Mouse (Mus musculus) cerebellum, adult 11 months (tissue): ENCODE measurements around the gene Zfp36l3.
"Not testable (repeated sequence)": the region's sequence is repeated elsewhere in the genome, so short reads cannot be mapped to it uniquely, and the experiment has no call there.

Source experiments
- DNase-seq: peaks from one replicate; pipeline ENCODE4 v3.0.0; 2022

Zfp36l3 gene

GRCm38 (mm10) chrX:53776276-53776675 lies at the start of gene Zfp36l3:
TSS of gene Zfp36l3 (minus strand) at chrX:53776394.
- DNase-seq: no peak

DNA sequence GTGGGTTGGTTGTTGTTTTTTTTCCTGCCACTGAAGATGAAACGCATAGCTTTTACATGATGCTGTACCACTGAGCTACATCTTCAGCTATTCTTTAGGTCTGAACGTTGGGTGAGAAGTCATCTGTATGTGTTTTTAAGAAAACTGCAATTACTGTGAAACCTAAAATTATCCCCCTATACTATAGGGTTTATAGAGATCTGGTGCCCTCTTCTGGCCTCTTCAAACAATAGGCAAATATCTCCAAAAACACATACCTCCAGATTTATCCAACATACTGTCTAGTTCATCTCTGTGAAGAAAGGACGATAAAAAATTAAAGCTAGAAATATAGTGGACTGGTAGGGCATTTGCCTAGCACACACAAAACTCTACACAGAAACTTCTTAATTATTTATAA lies 22.9 kb upstream of the Zfp36l3 start:
- no peak for DNase-seq

DNA sequence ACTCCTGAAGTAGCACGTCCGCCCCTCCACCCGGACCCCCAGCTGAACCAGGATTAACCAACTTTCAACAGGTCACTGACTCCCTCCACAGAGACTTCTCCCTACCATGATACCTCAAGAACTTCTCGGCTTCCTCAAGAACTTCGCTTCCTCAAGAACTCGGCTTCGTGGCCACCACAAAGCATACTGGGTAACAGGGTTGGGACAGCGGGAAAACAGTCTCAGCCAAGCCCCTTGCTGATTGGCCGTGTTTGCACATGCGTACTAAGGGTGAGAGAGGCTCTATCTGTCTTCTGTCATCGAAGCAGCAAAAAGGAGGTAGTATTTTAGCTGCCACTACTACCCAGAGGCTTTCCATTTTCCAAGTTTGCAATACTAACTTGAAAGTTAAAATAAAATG lies 21.3 kb upstream of the Zfp36l3 start, which contains the start of gene Xlr:
Xlr (minus strand) TSS at position 188 of the 400 bp plus-strand sequence.
- DNase-seq: not testable (repeated sequence)

GRCm38 (mm10) chrX:53757736-53758135 lies 18.5 kb downstream of the Zfp36l3 start, which contains the start of gene 1700013H16Rik:
TSS of gene 1700013H16Rik (minus strand) at chrX:53757831.
- no peak for DNase-seq

GRCm38 (mm10) chrX:53752851-53753250 lies 23.3 kb downstream of the Zfp36l3 start:
- DNase-seq: no peak

GRCm38 (mm10) chrX:53728967-53729366 lies 47.2 kb downstream of the Zfp36l3 start:
- no peak for DNase-seq

GRCm38 (mm10) chrX:53724596-53724995 lies 51.6 kb downstream of the Zfp36l3 start, which contains the start of gene 4930502E18Rik:
TSS of gene 4930502E18Rik (plus strand) at chrX:53724826.
- no peak for DNase-seq
